Mouse (Mus musculus) kidney, adult 9 months (tissue): ENCODE results near the gene Hes6.

Experiments used
- DNase-seq: peaks from one replicate; pipeline ENCODE4 v3.0.0; 2022

Hes6 gene

GRCm38 (mm10) chr1:91398260-91399062 is 15.4 kb downstream of the Hes6 start, which contains the start of gene Ilkap:
Gene Ilkap (minus strand): TSS chr1:91398815.
- DNase-seq, result peak; percentile 87

GRCm38 (mm10) chr1:91397927-91398259 is 15.9 kb downstream of the Hes6 start:
- DNase-seq, result no peak

- DNase-seq, result no peak
Measured at GRCm38 (mm10) chr1:91390369-91390768, 23.5 kb downstream of the Hes6 start.

GRCm38 (mm10) chr1:91381091-91381471 is 32.8 kb downstream of the Hes6 start:
- DNase-seq, result peak; percentile 59

- DNase-seq, result peak; percentile 83
Measured at GRCm38 (mm10) chr1:91380453-91381090, 33.3 kb downstream of the Hes6 start.

- DNase-seq, result no peak
Measured at GRCm38 (mm10) chr1:91373414-91373835, 40.4 kb downstream of the Hes6 start.

- no peak for DNase-seq
Measured at GRCm38 (mm10) chr1:91370055-91370454, 43.8 kb downstream of the Hes6 start.

- no peak for DNase-seq
Measured at GRCm38 (mm10) chr1:91369408-91369807, 44.4 kb downstream of the Hes6 start.

- DNase-seq, result no peak
Measured at GRCm38 (mm10) chr1:91367295-91367694, 46.5 kb downstream of the Hes6 start.

- DNase-seq, result peak; percentile 61
Measured at GRCm38 (mm10) chr1:91366215-91367108, 47.4 kb downstream of the Hes6 start, which contains the start of gene Erfe. Gene Erfe (plus strand): TSS chr1:91366430.

- no peak for DNase-seq
Measured at GRCm38 (mm10) chr1:91365816-91366214, 48.0 kb downstream of the Hes6 start.

- no peak for DNase-seq
Measured at GRCm38 (mm10) chr1:91364822-91365644, 48.8 kb downstream of the Hes6 start.

GRCm38 (mm10) chr1:91362113-91362512 is 51.7 kb downstream of the Hes6 start:
- no peak for DNase-seq
